Mouse (Mus musculus) spleen, adult 18-20 months (tissue): ENCODE data around the gene Fam207a.
A peak's percentile ranks its signal among the peaks of the same experiment; 100 is the strongest.

Source experiments
- DNase-seq, 2 experiments: peaks; one replicate each; pipeline ENCODE4 v3.0.0; 2022; ENCODE audit warnings: mixed read lengths in 2 of 2

Fam207a gene

DNA sequence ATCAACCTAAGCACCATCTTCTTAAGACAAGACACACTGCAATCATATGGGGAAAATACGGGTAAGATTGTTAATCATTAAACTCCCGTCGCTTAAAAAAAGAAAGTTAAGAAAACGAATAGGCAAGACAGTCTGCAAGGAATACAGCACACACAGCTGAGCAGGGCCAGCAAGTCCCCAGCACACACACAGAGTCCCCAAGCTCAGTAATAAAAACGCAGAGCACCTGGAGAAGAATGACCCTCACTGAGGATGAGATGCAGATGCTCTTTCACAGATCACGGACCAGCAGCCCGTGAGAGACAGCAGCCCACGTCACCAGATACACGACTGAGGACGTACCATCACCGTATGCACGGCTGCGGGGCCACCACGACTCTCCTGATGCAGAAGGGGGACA is 14.9 kb downstream of the Fam207a start:
- DNase-seq: no peak

DNA sequence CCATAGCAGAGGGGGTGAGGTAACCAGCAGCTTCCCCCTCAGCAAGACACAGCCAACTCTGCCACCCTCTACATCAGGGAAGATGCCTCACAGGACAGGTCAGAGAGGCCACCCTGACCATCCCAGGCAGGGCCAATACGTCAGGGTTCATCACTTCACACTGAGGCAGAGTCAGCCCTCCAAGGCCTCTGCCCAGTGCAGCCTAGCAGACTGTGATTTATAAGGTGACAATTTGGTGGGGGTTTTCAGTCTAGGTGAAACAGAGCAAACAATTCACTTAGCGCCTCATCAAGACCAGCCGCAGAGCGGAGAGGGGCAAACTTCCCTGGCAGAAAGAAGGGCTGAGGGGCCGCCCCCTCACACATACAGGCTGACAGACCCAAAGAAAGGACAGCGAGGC is 17.3 kb downstream of the Fam207a start:
- DNase-seq: no peak

GRCm38 (mm10) chr10:77497185-77497584 is 18.4 kb downstream of the Fam207a start:
- no peak for DNase-seq

DNA sequence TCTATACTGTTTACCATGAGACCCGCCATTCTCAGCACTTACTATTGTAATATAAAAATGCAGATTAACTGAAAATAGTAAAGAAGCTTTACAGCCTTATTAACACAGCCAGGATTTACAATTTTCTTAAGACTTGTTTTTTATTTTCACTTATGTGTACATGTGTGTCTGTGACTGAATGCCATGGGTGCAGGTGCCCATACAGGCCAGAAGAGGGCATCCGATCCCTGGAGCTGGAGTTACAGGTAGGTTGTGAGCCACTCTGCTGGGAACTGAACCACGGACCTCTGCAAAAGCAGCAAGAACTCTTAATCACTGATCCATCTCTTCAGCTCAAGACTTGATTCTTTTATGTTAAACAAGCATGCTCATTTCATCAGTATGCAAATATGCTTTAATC is 22.7 kb downstream of the Fam207a start:
- no peak for DNase-seq

DNA sequence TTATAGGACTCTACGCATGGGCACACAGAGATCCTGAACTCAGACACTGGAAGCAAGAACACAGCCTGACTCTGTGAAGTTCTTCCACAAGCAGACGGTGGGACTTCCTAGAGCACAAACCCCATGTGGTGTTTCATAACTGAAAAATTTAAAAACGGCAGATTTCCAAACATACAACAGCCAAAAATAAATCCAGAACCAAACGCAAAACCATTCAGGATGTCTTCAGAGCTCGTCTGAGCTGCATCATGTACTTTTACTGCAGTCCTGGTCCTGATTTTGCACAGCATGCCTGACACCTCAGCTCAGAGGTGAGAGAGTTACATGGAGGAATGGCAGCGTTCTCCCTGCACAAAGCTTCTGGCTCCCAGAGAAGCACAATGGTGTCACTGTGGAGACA is 24.0 kb downstream of the Fam207a start:
- no peak for DNase-seq

DNA sequence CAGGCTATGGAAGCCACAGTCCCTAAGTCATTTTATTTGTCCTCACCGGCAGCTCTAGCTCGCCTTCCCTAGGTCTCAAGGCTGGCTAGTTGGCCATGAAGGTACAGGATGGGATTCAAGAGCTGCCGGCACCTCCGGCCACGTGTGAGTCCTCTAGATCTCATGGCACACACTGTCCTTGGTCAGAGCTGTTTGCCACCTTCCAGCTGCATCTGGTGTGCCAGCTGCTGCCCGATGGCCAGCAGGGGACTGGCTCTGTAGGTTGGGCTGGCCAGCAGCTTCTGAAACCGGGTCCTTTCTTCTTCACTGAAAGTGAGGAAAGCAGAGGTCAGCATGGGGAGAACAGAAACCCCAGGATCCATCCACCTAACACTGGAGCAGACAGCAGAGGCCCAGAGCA is 27.4 kb downstream of the Fam207a start:
- no peak for DNase-seq

GRCm38 (mm10) chr10:77485786-77486185 is 29.8 kb downstream of the Fam207a start:
- no peak for DNase-seq

GRCm38 (mm10) chr10:77484205-77484935 is 31.2 kb downstream of the Fam207a start:
- DNase-seq: no peak

- no peak for DNase-seq
These were observed 33.8 kb downstream of the Fam207a start for GRCm38 (mm10) chr10:77481814-77482213.

GRCm38 (mm10) chr10:77479972-77480371 is 35.6 kb downstream of the Fam207a start:
- no peak for DNase-seq

GRCm38 (mm10) chr10:77476907-77477306 is 38.7 kb downstream of the Fam207a start:
- DNase-seq: no peak

- DNase-seq: no peak
These were observed 43.4 kb downstream of the Fam207a start for GRCm38 (mm10) chr10:77472188-77472587.

GRCm38 (mm10) chr10:77471512-77471911 is 44.1 kb downstream of the Fam207a start:
- no peak for DNase-seq

GRCm38 (mm10) chr10:77470763-77471162 is 44.8 kb downstream of the Fam207a start:
- DNase-seq: no peak

DNA sequence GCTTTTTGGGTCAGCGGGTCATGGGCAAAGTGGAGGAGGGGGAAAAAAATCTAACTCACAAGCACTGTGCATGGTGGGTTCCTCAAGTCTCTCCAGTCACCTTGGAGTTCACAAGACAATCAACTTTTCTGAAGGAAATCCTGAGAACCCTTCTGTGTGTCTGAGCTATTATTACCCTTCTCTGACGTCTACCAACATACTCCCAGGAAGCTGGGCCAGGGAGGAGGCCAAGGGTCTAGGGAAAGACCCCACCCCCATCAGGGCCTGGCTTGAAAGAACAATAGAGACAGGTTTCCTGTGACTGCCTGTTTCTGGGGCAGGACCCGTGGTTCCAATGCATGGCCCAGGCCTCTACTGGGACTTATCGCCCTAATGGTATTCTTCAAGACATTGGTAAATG is 46.9 kb downstream of the Fam207a start:
- no peak for DNase-seq

GRCm38 (mm10) chr10:77467407-77467806 is 48.2 kb downstream of the Fam207a start:
- no peak for DNase-seq

DNA sequence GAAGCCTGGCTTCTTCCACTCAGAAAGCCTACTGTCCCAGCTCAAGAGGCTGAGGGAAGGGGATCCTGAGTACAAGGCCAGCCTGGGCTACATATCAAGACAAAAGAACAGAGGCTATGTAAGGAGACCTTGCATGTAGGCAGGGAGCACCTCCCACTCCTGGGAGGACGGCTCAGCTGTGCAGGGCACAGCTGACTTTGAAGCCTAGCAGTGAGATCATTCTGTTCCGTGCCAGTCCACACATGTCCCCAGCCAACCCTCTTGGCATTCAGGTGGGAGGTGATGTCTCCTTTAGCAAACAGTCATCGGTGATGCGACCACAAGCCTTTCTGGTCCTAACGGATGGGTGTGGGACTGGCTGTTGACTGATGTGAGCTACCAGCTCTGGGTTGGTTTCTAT is 49.7 kb downstream of the Fam207a start:
- no peak for DNase-seq

DNA sequence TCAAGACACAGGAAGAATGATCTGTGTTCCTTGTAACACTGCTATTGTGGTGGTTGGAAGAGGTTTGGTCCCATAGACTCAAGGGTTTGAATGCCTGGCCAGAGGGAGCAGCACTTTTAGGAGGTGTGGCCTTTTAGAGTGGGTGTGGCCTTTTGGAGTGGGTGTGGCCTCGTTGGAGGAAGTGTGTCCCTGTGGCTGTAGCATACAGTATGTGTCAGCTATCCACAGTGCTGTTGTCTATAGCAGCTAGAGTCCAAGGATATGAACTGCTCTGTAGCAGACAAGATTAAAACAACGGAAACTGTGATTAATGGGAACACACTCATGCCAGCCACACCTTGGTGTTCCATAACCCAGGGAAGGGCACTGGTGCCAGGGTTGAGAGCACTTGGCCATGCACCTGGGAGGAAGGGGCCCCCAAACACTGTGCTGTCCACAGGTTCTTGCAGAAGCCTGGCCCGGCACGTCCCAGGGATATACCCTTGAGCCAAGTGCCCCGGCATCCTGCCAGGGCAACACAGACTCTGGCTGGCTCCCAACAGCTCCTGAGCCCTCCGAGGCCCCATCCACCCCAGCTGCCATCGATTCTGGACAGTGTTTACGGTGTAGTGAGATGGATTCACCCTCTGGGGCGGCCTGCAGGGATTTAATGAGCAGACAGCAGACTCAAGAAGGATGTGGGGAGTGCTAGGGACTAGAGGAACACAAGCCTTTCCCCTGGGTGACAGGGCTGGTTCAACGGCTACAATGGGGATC is 51.2 kb downstream of the Fam207a start:
- peak in 1 of 2 experiments; percentile 12 for DNase-seq

GRCm38 (mm10) chr10:77461161-77461560 is 54.4 kb downstream of the Fam207a start:
- no peak for DNase-seq

DNA sequence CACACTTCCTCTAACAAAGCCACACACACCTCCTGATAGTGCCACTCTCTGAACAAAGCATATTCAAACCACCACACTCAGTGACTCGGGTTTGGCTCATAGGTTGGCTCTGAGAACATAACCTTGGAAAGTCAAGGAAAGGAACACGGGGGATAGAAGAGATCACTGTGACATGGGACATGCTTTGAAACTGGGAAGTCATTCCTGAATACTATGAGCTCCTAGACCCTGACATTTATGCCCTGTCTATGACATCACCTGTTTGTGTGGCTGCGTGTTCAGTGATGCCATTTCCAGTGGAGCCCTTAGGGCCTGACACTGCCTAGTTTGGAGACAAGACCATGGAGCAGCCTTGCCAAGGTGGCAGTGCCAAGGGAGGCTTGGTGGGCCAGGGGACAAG is 57.9 kb downstream of the Fam207a start:
- no peak for DNase-seq

DNA sequence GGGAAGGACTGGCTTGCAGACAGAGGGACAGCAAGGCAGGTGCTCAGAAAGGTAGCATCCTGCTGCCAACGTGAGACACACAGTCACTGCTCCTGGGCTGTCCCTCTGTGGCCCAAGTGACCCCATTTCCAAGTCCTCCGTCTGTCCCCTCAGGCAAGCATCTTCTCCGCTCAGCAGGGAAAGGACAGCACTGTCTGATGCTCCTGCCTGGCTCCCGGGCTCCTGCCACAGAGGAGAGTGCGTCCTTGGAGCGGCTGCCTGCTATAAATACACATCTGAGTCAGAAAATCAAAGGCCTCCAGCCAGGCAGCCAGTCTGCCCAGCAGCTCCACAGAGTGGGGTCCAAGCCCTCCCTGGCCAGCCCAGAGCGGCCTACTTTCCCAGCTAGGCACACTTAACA is 59.1 kb downstream of the Fam207a start:
- DNase-seq: no peak

GRCm38 (mm10) chr10:77455251-77456010 is 60.2 kb downstream of the Fam207a start:
- DNase-seq: no peak

- DNase-seq: no peak
These were observed 60.8 kb downstream of the Fam207a start for GRCm38 (mm10) chr10:77454795-77455194.

GRCm38 (mm10) chr10:77451822-77452221 is 63.8 kb downstream of the Fam207a start:
- no peak for DNase-seq
